Mouse (Mus musculus) CH12.LX (cell line): ENCODE data around the gene Zfp90. TPM values are rescaled to one million over a fixed set of nuclear protein-coding genes. Genes with fewer than 3 reads are reported as not detected.

Experiments
- DNase-seq: peaks from one replicate; pipeline ENCODE4 v3.0.0-alpha.2; 2013; ENCODE audit errors: extremely low read depth
- H3K27ac ChIP-seq: 2 replicates; pipeline ENCODE4 v1.5.1; 2012; ENCODE audit warnings: low read depth, mild to moderate bottlenecking, control low read depth, moderate library complexity; ENCODE audit not compliant: insufficient read depth
- H3K27me3 ChIP-seq: replicated peaks from 2 replicates; pipeline ENCODE3; 2012; ENCODE audit warnings: inconsistent platforms
- H3K36me3 ChIP-seq, 2 experiments: replicated peaks in 1 of 2; 2 replicates each; pipeline versions ENCODE3 to v1.6.1; 2012; ENCODE audit warnings: inconsistent platforms in 1 of 2, low read length in 1 of 2, mild to moderate bottlenecking in 1 of 2, mixed read lengths in 1 of 2, moderate library complexity in 1 of 2; ENCODE audit not compliant: control insufficient read depth in 1 of 2, insufficient read depth in 1 of 2
- H3K4me1 ChIP-seq, 2 experiments: 2 replicates each; pipeline ENCODE4 v1.6.1; 2012; ENCODE audit warnings: inconsistent platforms in 1 of 2, moderate library complexity in 1 of 2; ENCODE audit not compliant: insufficient read depth in 2 of 2, control insufficient read depth in 1 of 2
- H3K4me2 ChIP-seq: 2 replicates; pipeline ENCODE4 v1.6.1; 2012; ENCODE audit warnings: low read depth, mild to moderate bottlenecking, control low read depth; ENCODE audit not compliant: poor library complexity, insufficient read depth, severe bottlenecking
- H3K4me3 ChIP-seq, 3 experiments: fragments of 150-350 bp in 1 of 3; sonication (generic) in 1 of 3; replicated peaks in 1 of 3; 2 replicates each; pipeline versions ENCODE3 to v1.5.1; 2011 to 2012; ENCODE audit warnings: low read depth in 2 of 3, low read length in 2 of 3, mild to moderate bottlenecking in 2 of 3, moderate library complexity in 2 of 3, control low read depth in 1 of 3, improper control_type of control experiment in 1 of 3, inconsistent platforms in 1 of 3, mixed read lengths in 1 of 3; ENCODE audit not compliant: poor library complexity in 1 of 3
- H3K79me2 ChIP-seq: replicated peaks from 2 replicates; pipeline ENCODE4 v1.6.1; 2012; ENCODE audit warnings: mild to moderate bottlenecking, moderate library complexity; ENCODE audit not compliant: control insufficient read depth, poor library complexity, insufficient read depth, severe bottlenecking; ENCODE audit errors: extremely low read depth
- H3K9ac ChIP-seq: 2 replicates; pipeline ENCODE4 v1.6.1; 2012; ENCODE audit warnings: low read depth, mild to moderate bottlenecking, control low read depth, moderate library complexity; ENCODE audit not compliant: insufficient read depth
- H3K9me3 ChIP-seq: replicated peaks from 2 replicates; pipeline ENCODE3; 2012; ENCODE audit warnings: low read length, inconsistent platforms, mixed read lengths
- BHLHE40 ChIP-seq: IDR thresholded peaks from 2 replicates; pipeline ENCODE4 v1.6.1; 2011; ENCODE audit warnings: mild to moderate bottlenecking, low read depth, low read length, improper control_type of control experiment
- CHD2 ChIP-seq: IDR thresholded peaks from 2 replicates; pipeline ENCODE4 v1.6.1; 2011; ENCODE audit warnings: low read length, improper control_type of control experiment
- CTCF ChIP-seq, 2 experiments: IDR thresholded peaks in 1 of 2; conservative IDR thresholded peaks in 1 of 2; 2 replicates each; pipeline ENCODE4 v1.5.1; 2011 to 2012; ENCODE audit warnings: low read depth in 2 of 2, low read length in 2 of 2, improper control_type of control experiment in 1 of 2, inconsistent platforms in 1 of 2, mild to moderate bottlenecking in 1 of 2, moderate library complexity in 1 of 2
- E2F4 ChIP-seq: IDR thresholded peaks from 2 replicates; pipeline ENCODE4 v1.6.1; 2011; ENCODE audit warnings: low read depth, low read length, improper control_type of control experiment; ENCODE audit not compliant: insufficient replicate concordance
- ELF1 ChIP-seq: IDR thresholded peaks from 2 replicates; pipeline ENCODE4 v1.6.1; 2014; ENCODE audit warnings: low read depth, mild to moderate bottlenecking, inconsistent platforms, low read length, improper control_type of control experiment
- EP300 ChIP-seq: IDR thresholded peaks from 2 replicates; pipeline ENCODE4 v1.6.1; 2011; ENCODE audit warnings: low read length, improper control_type of control experiment
- ETS1 ChIP-seq: conservative IDR thresholded peaks from 2 replicates; pipeline ENCODE4 v1.6.1; 2012; ENCODE audit warnings: low read depth, mild to moderate bottlenecking, inconsistent platforms, low read length, improper control_type of control experiment, moderate library complexity
- HCFC1 ChIP-seq: IDR thresholded peaks from 2 replicates; pipeline ENCODE4 v1.6.1; 2012; ENCODE audit warnings: low read depth, mild to moderate bottlenecking, inconsistent platforms, low read length, improper control_type of control experiment
- IRF4 ChIP-seq: IDR thresholded peaks from 2 replicates; pipeline ENCODE4 v1.6.1; 2014; ENCODE audit warnings: low read depth, mild to moderate bottlenecking, inconsistent platforms, low read length, improper control_type of control experiment
- JUN ChIP-seq: IDR thresholded peaks from 2 replicates; pipeline ENCODE4 v1.6.1; 2011; ENCODE audit warnings: low read depth, mild to moderate bottlenecking, low read length, improper control_type of control experiment, moderate library complexity; ENCODE audit not compliant: insufficient read depth
- JUND ChIP-seq: conservative IDR thresholded peaks from 2 replicates; pipeline ENCODE4 v1.6.1; 2011; ENCODE audit warnings: low read depth, low read length, improper control_type of control experiment
- MAX ChIP-seq: IDR thresholded peaks from 2 replicates; pipeline ENCODE4 v1.6.1; 2011; ENCODE audit warnings: low read length, improper control_type of control experiment
- MXI1 ChIP-seq: IDR thresholded peaks from 2 replicates; pipeline ENCODE4 v1.6.1; 2011; ENCODE audit warnings: mild to moderate bottlenecking, low read depth, low read length, improper control_type of control experiment
- MYC ChIP-seq: IDR thresholded peaks from 2 replicates; pipeline ENCODE4 v1.6.1; 2011; ENCODE audit warnings: low read depth, mild to moderate bottlenecking, improper control_type of control experiment, low read length
- NELFE ChIP-seq: IDR thresholded peaks from 2 replicates; pipeline ENCODE4 v1.6.1; 2011; ENCODE audit warnings: low read depth, low read length, improper control_type of control experiment
- NRF1 ChIP-seq: IDR thresholded peaks from 2 replicates; pipeline ENCODE4 v1.6.1; 2014; ENCODE audit warnings: low read depth, mild to moderate bottlenecking, inconsistent platforms, low read length, improper control_type of control experiment, moderate library complexity
- POLR2A ChIP-seq: IDR thresholded peaks from 2 replicates; pipeline ENCODE4 v1.6.1; 2011; ENCODE audit warnings: low read depth, mild to moderate bottlenecking, improper control_type of control experiment, low read length
- POLR2AphosphoS2 ChIP-seq: IDR thresholded peaks from 2 replicates; pipeline ENCODE4 v1.6.1; 2011; ENCODE audit warnings: low read depth, low read length, improper control_type of control experiment
- RAD21 ChIP-seq: IDR thresholded peaks from 2 replicates; pipeline ENCODE4 v1.6.1; 2011; ENCODE audit warnings: low read depth, mild to moderate bottlenecking, low read length, improper control_type of control experiment, moderate library complexity
- RCOR1 ChIP-seq: conservative IDR thresholded peaks from 2 replicates; pipeline ENCODE4 v1.6.1; 2012; ENCODE audit warnings: low read depth, mild to moderate bottlenecking, inconsistent platforms, low read length, improper control_type of control experiment
- SIN3A ChIP-seq: IDR thresholded peaks from 2 replicates; pipeline ENCODE4 v1.6.1; 2012; ENCODE audit warnings: low read length, improper control_type of control experiment, inconsistent platforms
- USF1 ChIP-seq: IDR thresholded peaks from 2 replicates; pipeline ENCODE4 v1.6.1; 2014; ENCODE audit warnings: low read depth, mild to moderate bottlenecking, inconsistent platforms, low read length, improper control_type of control experiment
- USF2 ChIP-seq: conservative IDR thresholded peaks from 2 replicates; pipeline ENCODE4 v1.6.1; 2011; ENCODE audit warnings: low read depth, low read length, improper control_type of control experiment
- ZC3H11A ChIP-seq: IDR thresholded peaks from 2 replicates; pipeline ENCODE4 v1.6.1; 2012; ENCODE audit warnings: low read depth, mild to moderate bottlenecking, inconsistent platforms, low read length, improper control_type of control experiment
- ZMIZ1 ChIP-seq: IDR thresholded peaks from 2 replicates; pipeline ENCODE4 v1.6.1; 2012; ENCODE audit warnings: low read depth, mild to moderate bottlenecking, inconsistent platforms, low read length, improper control_type of control experiment
- ZNF384 ChIP-seq: IDR thresholded peaks from 2 replicates; pipeline ENCODE4 v1.6.1; 2012; ENCODE audit warnings: low read depth, low read length, improper control_type of control experiment, inconsistent platforms
- dilution Hi-C: fragments of 300-500 bp; cut with MboI; formaldehyde crosslinking; loops from 2 replicates; pipeline ENCODE4 v1.14.3; 2020; ENCODE audit warnings: low sequenced_read_pairs; ENCODE audit not compliant: extremely low pct_unique_long_range_greater_than_20kb, extremely low pct_ligation_motif_present
- in situ Hi-C: fragments of 300-500 bp; cut with MboI; formaldehyde crosslinking; loops from 3 replicates; pipeline ENCODE4 v1.14.3; 2019; ENCODE audit warnings: low sequenced_read_pairs, low pct_ligation_motif_present, low pct_unique_long_range_greater_than_20kb, mixed read lengths
- polyA plus RNA-seq: library from polyadenylated mRNA; unstranded; fragments of >175 nt; gene quantifications from 2 replicates; pipeline ENCODE4 v1.2.1, GENCODE M21; 2012; ENCODE audit warnings: low read depth; ENCODE audit not compliant: insufficient read length
- total RNA-seq, 2 experiments: library from RNA; depleted of rRNA; stranded (reverse); fragments of 300-350 nt in 1 of 2; fragments of >200 nt in 1 of 2; gene quantifications; 2 replicates each; pipeline ENCODE4 v1.2.3; 2012 to 2014

Zfp90 gene
- total and polyA plus RNA-seq, 3 experiments = 1.8 to 3.5 (median 3.0) TPM

- no peak overlapping the region for H3K27ac ChIP-seq
- no peaks in the 10 kb centered on the region for H3K36me3 ChIP-seq
- TF ChIP-seq RCOR1 (no peak), SIN3A (no peak), MXI1 (no peak), E2F4 (no peak), JUND (no peak), POLR2AphosphoS2 (no peak), EP300 (no peak), CHD2 (no peak), ZNF384 (no peak), ETS1 (no peak), CTCF (conservative IDR thresholded peaks at IDR 0.05 in 1 of 2, IDR thresholded peaks at IDR 0.05 in 1 of 2; ENCODE audit: low read depth in 2 of 2, low read length in 2 of 2) (no peak), USF2 (no peak), NRF1 (no peak), BHLHE40 (no peak), MAX (no peak), NELFE (no peak), USF1 (no peak), IRF4 (no peak), JUN (no peak), RAD21 (no peak)
- H3K9me3 ChIP-seq = no peaks in the 10 kb centered on the region
- no peaks in the 10 kb centered on the region for H3K79me2 ChIP-seq
- H3K4me2 ChIP-seq = no peak overlapping the region
- DNase-seq = peak; percentile 20
- no peak overlapping the region for H3K4me3 ChIP-seq
- no peak overlapping the region for H3K9ac ChIP-seq
- peaks cover 2 to 25% of the 10 kb centered on the region in 2 experiments; a peak in 3 of 4 replicates for H3K4me1 ChIP-seq
- in situ Hi-C loops = no loop called here
- dilution Hi-C loops = no loop called here
- no peaks in the 10 kb centered on the region for H3K27me3 ChIP-seq
Measured at GRCm38 (mm10) chr8:106394493-106394892, 20.6 kb upstream of the Zfp90 start.

- H3K4me1 ChIP-seq = peaks cover 0 to 7% of the 10 kb centered on the region in 2 experiments; a peak in 2 of 4 replicates
- H3K4me3 ChIP-seq = no peak overlapping the region
- no peak overlapping the region for H3K9ac ChIP-seq
- dilution Hi-C loops = no loop called here
- in situ Hi-C loops = loop anchor here (10.0 kb wide), 1 partner anchor 255 kb away; no protein-coding TSS in a partner anchor
- H3K4me2 ChIP-seq = no peak overlapping the region
- no peak overlapping the region for H3K27ac ChIP-seq
- no peaks in the 10 kb centered on the region for H3K36me3 ChIP-seq
- DNase-seq = no peak
- no peaks in the 10 kb centered on the region for H3K9me3 ChIP-seq
- H3K79me2 ChIP-seq = no peaks in the 10 kb centered on the region
- TF ChIP-seq POLR2A (no peak), ZC3H11A (no peak), JUND (no peak), ZNF384 (no peak), MYC (no peak), HCFC1 (no peak), IRF4 (no peak), ZMIZ1 (no peak), POLR2AphosphoS2 (no peak), ELF1 (no peak), MXI1 (no peak)
- no peaks in the 10 kb centered on the region for H3K27me3 ChIP-seq
Measured at GRCm38 (mm10) chr8:106399694-106400093, 15.4 kb upstream of the Zfp90 start.
